Mouse (Mus musculus) adrenal gland, adult 8-10 months (tissue): ENCODE results near the gene Dll3. TPM values are rescaled to one million over a fixed set of nuclear protein-coding genes. Genes with fewer than 3 reads are reported as not detected.
A peak's percentile ranks its signal among the peaks of the same experiment; 100 is the strongest.

Experiments
- DNase-seq: peaks from one replicate; pipeline ENCODE4 v3.0.0; 2022
- total RNA-seq, 4 experiments: library from RNA; stranded (reverse); gene quantifications; 2 replicates each; pipeline ENCODE4 v1.2.4; 2022

Gene Dll3
- total RNA-seq, 4 experiments from 2014 or later, result 0.14 to 0.62 (median 0.40) TPM

DNA sequence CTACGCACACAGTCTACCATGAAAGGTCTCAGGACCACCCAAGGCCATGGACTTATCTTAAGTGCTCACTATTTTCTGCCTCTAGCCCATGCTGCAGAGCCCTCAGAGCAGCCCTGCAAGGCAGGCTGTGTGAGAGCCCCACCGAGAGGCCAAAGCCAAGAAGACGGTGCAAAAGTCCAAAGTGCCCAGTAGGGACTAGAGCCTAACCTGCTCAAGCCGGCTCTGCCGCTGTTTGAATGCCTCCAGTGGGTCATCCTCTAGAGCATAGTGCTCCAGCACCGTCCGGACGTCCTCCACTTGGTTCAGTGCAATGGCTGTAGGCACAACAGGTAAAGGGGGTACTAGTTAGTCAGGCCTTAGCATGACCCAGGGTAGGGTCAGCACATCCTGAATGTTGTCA is 4.2 kb upstream of the Dll3 start:
- no peak for DNase-seq

DNA sequence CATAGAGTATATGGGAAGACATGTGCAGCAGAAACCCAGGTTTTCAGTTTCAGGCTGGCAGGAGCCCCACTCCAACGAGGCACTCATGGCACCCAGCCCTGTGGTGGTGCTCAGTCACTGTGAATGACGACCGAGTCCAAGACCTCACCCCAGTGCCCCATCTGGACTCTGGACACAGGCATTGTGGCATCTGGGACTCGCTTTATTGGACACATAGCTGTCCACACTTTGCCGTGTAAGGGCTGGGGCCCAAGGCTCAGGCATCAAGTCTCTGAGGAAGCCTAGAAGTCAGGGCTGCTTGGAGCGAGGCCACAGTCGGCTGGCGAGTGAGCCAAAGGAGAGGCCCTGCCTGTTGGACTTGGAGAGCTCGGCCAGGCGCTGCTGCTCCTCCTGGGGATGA is 3.6 kb upstream of the Dll3 start:
- no peak for DNase-seq

DNA sequence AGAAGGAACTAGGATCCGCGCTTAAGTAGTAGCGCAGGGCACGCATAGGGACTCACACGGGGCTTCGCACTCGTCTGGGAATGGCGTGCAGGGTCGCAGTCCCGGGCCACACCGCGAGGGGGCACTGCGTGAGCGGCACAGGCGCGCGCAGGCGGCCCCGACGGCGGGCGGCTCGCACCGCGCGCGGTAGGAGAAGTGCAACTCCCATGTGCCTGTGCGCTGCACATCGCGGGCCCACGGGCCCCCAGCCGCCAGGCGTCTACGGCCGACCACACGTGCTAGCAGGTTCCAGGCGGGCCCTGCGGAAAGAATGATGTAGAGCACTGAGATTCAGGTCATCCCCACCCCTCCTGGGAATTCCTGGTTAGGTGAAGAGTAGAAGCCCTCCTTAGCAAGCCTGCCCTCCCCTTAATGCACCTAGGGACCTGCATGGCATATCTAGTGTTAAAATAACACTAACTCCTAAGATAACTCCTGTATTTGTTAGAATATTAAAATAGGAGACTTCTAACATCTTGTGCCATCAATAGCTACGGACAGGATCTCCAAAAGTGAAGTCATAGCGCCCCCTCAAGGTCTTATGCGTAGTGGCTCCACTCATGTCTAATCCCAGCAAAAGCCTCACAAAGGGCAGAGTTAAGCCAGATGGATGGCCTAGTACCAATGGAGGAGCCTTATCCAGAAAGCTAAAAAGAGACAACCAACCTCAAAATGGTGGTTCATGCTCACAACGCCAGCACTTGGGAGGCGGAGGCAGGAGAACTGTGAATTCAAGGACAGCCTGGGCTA is 3.0 kb downstream of the Dll3 start:
- DNase-seq, result no peak

DNA sequence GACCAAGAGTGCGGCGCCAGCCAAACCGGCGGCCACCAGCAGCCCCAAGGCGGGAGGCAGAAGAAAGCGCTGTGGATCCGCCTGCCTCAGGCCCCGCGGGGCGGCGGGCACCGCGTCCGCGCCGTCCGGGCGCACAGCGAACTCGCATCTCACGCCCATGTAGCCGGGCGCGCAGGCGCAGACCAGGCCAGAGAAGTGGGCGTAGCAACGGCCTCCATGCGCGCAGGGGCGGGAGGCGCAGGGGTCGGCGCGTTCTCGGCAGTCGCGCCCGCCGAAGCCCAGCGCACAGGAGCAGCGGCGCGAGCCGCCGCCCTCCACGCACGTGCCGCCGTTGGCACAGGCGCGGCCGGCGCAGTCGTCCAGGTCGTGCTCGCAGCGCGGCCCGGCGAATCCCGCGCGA is 7.6 kb downstream of the Dll3 start:
- DNase-seq, result no peak

DNA sequence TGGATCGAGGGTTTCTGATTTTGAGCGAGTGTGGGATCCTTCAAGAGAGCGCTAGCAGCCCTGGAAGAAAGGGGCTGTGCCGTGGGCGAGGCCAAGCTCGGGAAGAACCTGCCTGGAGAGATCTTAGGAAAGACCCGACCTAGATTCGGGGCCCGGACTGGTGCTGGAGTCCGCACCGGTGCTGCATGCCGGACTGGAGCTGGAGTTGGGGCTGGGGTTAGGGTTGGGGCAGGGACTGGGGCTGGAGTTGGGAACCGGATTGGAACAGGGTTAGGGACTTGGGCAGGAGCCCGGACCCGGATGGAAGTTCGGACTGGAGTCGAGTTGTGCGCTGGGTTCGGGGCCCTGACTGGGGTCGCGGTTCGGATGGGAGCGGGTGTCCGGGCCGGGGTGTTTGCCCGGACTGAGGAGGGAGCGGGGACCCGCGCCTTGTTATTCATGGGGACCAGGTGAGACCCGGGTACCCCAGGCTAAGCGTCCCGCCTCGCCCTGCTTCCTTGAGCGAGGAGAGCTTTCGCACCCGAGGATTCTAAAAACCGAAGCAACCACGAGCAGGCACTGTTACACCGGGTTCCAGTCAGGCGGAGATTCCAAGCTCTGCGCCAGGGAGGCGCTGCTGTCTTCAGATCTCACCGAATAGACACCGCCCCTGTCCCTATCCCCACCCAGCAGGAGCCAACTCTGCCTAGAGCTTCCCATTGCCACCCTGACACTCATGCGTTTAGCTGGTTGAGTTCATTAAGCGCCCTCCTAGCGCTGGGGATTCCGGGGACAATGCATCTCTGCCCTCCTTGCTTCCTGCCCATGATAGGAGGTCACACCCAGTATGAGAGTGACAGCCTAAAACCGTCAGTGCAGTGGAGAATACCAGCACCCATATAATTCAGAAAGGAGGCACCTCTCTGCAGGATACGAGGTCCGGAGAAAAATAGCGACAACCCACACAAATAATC is 11.1 kb downstream of the Dll3 start, which contains the start of gene Selenov:
Selenov (minus strand) TSS at position 549 of the 953 bp plus-strand sequence.
- no peak for DNase-seq

DNA sequence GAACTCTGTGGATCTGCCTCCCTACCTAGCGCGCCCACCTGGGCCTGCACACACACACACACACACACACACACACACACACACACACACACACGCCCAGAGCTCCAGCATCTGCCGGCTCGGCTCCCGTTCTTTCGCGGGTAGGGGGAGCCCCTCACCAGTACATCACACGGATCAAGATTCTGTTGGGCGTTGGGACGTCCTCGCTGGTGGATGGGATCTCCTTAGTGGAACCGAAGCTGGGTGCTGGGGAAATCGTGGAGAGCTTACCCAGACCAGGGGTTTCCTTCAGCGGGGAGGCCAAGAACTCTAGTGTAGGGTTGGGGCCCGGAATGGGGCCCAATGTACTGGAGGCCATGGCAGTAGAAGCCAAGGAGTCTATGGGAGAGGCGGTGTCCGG is 11.9 kb downstream of the Dll3 start:
- no peak for DNase-seq

DNA sequence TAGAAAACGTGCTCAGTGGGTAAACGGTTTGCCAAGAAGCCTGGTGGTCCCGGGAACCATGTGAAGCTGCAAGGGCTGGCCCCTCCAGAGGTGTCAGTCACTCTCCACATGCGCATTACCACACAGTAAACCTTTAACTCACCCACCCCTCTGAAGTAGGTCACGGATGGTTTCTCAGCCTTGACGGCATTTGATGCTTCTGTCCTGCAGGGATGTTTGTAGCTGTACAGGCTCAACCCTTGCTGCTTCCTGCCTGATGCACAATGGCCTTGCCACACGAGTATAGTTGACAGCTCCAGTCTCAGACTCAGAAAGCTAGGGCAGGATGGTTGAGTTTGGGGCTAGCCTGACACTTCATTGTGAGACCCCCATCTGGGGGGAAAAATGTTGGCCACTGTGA is 21.4 kb downstream of the Dll3 start:
- DNase-seq, result no peak

DNA sequence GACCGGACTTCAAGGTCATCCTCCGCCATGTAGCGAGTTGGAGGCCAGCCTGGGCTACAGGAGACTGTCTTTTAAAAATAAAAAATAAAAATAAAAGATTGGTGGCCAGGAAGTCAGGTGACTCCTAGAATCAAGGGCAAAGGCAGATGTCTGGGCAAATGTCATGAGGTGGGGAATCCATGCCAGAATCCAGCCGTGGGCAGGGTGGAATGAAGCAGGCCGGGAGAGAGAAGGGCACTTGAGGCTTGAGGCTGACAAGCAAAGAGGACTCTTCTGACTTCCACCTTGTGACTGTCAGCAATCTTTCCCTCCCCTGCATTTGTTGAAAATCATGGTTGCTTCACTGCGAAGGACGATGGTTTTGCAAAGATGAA is 23.8 kb downstream of the Dll3 start:
- no peak for DNase-seq

DNA sequence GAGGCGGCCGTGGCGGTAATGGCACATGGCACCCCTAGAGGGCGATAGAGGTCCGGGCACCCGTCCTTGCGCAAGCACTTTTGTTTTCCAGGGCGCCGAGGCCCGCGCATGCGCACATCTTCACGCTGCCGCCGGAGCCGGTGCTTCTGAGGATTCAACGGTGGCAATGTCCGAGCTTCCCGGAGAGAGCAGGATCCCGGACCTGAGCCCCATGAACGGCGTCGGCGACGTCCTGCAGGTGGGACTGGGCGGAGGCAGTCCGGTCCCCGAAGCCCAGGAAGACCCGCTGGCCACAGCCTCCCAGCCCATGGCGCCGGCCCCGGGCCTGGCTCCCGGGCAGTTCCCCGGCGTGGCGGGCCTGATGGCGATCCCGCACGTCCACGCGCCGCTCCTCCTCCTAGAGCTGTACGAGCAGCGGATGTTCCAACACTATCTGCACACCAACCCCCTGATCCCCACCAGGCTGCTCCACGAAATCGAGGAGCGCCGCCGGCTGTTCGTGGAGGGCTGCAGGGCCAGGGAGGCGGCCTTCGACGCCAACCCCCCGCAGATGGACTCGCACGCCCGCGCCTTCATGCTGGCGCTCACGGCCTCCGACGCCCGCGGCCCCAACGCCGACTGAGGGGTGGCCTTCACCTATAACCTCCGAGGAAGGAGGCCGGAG is 24.3 kb downstream of the Dll3 start, which contains the start of gene Eid2b:
Eid2b (plus strand) TSS at position 125 of the 664 bp plus-strand sequence.
- peak; percentile 91 for DNase-seq

DNA sequence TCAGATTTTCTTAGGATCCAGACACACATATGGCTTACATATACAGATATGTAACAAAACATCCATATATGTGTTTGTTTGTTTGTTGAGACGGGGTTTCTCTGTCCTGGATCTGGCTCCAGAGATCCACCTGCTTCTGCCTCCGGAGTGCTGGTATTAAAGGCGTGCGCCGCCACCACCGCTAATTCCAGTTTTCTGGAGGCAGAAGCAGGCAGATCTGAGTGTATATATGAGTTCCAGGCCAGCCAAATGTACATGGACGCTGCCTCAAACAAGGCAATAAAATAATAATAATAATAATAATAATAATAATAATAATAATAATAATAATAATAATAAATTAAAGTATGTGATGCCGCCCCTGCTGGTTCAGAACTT is 24.8 kb downstream of the Dll3 start:
- no peak for DNase-seq

DNA sequence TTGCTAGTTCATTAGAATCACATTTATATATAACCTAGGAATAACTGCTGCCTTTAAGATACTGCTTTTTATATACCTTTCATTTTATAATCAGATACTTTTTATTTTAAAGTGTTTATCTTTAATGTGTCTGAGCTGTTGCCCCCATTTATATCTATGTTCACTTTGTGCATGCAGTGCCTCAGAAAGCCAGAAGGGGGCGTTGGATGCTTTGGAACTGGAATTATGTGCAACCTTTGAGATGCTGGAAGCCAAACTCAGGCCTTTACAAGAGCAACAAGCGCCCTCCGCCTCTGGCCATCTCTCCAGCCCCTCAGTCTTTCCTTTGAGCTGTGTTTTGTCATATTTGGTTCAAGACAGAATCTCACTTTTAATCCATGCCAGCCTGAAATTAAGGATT is 30.3 kb downstream of the Dll3 start:
- DNase-seq, result no peak

DNA sequence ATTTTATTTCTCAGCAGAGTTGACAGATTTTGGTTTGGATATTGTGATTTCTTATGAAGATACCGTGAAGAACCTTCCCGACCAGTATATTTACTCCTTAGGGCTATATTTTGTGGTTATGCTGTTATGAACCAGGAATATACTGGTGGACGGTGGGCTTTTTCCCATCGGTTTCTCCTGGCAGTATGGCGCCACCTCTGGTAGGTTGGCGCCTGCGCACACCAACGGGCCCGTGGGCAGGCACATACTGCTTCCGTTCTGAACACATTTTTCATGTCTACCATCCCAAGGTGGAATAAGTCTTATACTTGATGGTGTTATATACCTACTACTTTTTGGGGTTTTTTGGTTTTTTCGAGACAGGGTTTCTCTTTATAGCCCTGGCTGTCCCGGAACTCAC is 32.7 kb downstream of the Dll3 start:
- DNase-seq, result no peak

DNA sequence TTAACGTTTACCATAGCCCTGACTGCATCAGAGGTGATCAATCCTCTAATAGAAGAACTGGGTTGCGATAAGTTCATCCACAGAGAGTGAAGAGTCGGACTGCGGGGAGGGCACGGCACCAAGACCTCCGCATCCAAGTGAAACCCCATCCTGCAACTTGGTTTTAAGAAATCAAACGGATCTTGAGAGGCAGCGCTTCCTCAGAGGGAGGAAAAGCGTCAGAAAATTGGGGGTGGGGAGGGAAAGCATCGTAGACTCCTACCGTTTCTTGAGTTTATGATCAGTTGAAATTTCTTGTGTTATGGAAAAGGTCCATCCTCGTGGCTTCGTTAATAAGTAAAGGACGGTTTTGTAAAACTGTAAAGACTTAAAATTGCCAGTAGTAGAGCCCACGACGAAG is 33.5 kb downstream of the Dll3 start:
- DNase-seq, result no peak

DNA sequence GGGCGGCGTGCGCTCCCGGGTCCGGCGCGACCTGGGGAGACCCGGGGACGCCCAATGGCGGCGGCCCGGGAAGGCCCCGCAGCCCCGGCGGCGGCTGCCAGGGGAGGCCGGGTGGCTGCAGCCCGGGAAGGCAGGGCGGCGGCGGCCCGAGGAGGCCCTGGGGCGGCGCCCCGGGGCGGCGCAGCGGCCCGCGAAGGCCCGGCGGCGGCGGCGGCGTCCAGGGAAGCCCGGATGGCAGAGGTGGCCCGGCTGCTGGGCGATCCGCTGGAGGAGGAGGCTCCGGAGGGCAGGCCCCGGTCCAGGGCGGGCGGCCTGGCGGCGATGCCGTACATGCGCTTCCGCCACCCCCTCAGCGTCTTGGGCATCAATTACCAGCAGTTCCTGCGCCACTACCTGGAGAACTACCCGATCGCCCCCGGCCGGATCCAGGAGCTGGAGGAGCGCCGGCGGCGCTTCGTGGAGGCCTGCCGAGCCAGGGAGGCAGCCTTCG is 34.0 kb downstream of the Dll3 start:
- peak; percentile 40 for DNase-seq

DNA sequence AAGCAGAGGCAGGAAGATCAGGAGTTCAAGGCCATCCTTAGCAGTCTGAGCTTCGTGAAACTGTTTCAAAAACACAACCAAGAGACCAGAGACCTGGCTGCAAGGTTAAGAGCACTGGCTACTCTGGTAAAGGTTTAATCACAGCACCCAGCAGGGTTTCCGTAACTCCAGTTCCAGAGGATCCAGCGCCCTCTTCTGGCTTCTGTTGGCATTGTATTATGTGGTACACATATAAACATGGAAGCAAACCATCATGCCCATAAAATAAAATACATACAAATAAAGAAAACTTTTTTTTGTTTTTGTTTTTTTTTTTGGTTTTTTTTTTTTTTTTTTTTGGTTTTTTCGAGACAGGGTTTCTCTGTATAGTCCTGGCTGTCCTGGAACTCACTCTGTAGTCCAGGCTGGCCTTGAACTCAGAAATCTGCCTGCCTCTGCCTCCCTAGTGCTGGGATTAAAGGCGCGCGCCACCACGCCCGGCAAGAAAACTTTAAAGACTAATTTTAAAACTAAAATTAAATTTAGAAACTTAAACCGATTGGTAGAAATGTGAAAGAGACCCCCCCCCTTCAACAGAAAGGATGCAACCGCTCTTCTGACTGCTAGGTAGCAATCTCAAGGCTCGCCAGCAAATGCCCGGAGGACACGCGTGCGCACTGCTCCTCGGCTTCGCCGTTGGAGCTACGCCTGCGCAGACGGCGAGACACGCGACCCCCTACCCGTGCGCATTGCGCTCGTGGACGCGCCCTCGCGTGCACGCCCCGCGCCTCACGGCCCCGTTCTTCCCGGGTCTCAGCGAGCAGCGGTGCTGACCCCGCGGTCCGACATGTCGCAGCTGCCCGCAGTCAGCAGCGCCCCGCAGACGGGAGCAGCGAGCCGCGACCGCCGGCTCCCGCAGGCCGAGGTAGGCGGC is 34.7 kb downstream of the Dll3 start, which contains the start of gene Eid2:
Eid2 (plus strand) TSS at position 753 of the 913 bp plus-strand sequence.
- DNase-seq, result peak; percentile 75

DNA sequence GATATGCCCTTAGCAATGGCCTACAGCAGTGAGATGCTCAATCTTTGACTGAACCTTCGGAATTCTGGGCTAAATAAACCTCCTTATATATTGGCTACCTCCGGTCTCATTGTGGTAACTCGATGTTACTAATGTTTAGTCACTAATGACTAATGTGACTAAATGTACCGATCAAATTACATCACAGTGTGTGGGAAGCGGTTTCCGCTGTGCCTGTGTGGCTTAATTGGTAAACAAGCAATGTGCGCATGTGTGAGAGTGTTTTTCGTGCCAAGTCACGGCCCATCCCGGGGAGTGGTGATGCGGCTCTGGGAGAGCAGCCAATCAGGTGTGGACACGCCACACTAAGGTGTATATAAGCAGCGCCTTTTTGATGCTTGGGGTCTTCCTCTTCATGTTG is 36.6 kb downstream of the Dll3 start:
- DNase-seq, result no peak

DNA sequence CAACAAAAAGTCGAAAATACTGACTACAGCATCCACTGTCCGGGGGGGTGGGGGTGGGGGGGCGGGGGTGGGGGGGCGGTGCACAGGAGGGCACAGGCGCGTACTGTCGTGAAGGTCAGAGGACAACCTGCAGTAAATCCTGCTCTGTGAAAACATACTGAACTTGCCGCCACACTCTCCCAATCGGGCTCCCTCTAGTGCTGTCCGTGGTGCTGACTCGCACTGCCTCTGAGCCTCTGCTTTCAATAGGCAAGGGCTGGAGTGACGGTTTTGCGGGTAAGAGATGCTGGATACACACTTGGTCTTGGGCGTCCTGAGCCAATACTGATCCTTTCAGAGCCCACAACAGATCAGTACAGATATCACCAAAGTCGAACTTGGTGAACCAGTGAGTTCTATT is 38.3 kb downstream of the Dll3 start:
- peak; percentile 42 for DNase-seq

DNA sequence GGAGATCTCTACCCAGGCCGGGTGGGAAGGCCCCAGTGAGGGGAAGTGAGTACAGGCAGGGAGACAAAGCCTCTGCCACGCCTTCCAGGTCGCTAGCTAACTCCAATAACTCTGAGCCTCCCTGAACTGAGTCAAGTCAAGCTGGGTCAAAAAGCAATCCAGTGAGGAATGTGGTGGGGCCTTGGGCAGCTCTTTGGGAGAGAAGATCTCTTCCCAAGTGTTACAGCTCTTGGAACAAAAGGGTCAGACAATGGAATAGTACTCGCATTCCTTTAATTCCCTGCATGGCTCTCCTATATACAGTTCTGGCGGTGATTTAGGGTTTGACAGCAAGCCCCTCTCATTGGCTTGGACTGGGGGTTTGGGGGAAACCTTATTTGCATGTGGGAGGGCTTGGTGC is 39.2 kb downstream of the Dll3 start:
- no peak for DNase-seq

DNA sequence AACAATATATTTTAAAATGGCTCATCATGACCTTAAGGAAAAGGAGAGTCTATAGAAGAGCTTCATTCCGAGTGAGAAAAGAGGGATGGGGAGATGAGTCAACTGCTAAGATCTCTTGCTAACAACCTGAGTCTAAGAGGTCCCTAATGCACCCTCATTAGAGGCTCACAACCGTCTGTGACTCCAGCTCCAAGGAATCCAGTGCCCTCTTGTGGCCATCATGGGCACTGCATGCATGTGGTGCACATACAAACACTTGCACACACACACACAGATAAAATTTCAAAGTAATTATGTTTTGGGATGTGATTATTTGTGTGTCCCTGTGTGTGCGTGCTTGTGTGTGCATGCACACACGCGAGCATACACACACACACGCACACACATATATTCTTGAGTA is 46.6 kb downstream of the Dll3 start:
- no peak for DNase-seq

DNA sequence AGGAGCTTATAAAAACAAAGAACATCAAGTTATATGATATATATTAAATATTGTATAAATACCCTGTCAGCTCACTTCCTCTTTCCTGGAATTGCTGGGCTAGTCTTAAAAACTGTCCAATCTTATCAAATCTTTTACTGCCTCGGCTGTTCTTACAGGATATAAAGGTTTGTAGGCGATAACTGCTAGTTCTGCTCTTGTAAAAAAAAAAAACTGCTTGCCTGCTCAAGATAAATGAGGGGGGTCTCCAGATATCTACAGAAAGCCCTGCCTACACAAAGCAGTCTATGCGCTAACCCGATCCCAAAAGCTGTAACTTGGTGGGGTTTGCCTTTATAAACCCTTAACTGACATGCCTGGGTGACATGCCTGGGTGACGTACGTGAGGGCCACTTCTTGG is 47.4 kb downstream of the Dll3 start:
- no peak for DNase-seq

DNA sequence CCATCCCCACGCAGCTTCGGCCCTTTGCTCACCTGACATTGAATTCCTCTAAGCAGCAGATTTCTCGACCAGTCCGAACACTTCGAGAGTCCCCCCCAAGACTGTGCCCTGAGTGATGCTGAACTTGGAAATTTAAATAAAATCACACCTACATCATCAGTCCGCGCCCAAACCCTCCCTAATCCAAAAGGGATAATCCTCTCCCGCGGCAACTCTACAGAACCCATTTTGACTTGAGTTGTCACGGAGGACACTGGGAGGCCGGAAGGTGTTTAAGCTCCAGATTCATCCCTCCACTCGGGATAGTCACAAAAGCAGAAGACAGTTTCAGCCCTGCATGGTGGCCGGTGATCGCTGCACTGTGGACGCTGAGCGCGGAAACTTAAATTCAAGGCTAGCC is 50.1 kb downstream of the Dll3 start:
- DNase-seq, result no peak

DNA sequence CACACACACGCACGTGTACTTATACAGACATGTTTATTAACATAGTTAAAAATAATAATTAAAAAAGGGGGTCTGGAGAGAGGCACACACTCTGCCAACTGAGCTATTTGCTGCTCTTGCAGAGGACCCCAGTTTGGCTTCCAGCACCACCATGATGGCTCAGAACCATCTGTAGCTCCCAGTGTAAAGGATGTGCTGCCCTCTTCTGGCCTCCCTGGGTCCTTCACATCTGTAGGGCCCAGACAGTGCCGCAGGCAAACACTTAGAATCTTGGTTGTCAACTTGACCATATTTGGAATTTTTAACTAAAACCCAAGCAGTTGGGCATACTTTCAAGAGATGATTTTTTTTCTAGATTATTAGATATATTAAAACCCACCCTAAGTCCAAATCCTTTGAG is 53.1 kb downstream of the Dll3 start:
- DNase-seq, result no peak
